Mouse (Mus musculus) urinary bladder, postnatal 4 days (tissue): ENCODE measurements around the gene Icam1.
"Not testable (repeated sequence)": the region's sequence is repeated elsewhere in the genome, so short reads cannot be mapped to it uniquely, and the experiment has no call there.

Experiments
- DNase-seq, 2 experiments: peaks; one replicate each; pipeline ENCODE4 v3.0.0; 2021 to 2022; ENCODE audit warnings: low spot score in 2 of 2

Gene Icam1

DNA sequence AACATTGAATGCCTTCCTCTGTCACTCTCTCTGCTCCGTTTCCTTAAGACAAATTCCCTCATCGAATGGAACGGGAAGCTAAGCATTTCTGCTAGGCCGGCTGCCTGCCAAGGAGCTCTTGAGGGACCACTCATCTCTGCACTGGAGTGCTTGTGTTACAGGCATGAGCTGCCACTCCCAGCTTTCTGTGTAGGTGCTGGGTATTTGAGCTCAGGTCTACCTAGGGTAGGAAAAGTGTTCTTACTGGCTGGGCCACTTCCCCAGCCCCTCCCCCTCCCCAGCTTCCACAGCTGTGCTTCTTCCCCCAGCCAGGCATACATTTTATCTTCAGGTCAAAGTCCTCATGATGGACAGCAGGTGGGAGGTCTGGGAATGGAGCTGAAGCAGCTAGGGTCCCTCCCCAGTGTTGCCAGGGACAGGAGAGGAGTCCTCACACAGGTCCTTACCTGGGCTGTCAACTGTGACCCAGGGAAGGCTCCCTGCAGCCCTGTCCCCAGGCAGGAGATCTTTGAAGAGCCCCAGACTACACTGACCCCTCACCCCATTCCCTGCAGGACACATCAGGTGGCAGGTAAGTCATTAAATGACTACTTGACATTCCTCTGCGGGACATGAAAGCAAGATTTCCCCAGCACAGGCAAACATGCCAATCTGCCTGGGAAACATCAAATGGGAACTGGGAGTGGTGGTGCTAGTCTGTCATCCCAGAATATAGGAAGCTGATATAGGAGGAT is 22.5 kb upstream of the Icam1 start:
- no peak for DNase-seq

DNA sequence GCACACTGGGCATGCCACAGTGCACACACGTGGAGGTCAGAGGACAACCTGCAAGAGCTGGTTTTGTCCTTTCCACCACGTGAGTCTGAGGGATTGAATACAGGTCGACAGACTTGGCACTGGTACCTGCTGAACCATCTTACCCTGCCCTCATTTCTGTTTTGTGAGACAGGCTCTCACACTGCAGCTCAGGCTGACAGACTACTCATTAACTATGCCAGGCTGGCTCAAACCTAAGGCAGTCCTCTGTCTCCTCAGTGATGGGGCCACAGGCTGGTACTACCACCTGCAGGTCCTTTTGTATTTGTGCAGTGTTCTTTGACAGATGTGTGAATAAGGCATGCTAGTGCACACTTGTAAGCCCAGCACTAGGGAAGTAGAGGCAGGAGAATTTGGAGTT is 20.7 kb upstream of the Icam1 start:
- no peak for DNase-seq

DNA sequence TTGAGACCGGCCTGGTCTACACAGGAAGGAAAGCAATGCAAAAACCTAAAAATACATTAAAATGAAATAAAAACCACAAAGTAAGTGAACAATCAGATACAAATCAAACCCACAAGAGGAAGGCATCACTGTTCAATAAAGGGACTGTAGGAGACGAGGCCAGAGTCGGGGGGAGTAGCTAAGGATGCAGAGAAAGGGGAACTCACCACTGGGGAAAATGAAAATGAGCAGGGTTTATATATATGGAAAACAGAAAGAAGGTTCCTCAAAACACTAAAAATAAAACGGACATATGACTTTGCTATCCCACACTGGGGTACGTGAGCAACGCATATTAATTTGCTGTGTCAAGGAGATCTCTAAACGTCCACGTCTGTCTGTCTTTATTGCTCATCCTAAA is 18.7 kb upstream of the Icam1 start:
- DNase-seq, result no peak

DNA sequence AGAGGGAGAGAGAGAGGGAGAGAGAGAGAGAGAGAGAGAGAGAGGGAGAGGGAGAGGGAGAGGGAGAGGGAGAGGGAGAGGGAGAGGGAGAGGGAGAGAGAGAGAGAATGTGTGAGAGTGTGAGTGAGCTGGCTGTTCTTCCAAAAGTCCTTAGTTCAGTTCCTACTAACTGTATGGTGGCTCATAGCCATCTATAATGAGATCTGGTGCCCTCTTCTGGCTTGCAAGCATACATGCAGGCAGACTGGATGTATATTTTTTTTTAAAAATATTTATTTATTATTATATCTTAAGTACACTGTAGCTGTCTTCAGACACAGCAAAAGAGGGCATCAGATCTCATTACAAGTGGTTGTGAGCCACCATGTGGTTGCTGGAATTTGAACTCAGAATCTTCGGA is 17.4 kb upstream of the Icam1 start:
- DNase-seq, result not testable (repeated sequence)

DNA sequence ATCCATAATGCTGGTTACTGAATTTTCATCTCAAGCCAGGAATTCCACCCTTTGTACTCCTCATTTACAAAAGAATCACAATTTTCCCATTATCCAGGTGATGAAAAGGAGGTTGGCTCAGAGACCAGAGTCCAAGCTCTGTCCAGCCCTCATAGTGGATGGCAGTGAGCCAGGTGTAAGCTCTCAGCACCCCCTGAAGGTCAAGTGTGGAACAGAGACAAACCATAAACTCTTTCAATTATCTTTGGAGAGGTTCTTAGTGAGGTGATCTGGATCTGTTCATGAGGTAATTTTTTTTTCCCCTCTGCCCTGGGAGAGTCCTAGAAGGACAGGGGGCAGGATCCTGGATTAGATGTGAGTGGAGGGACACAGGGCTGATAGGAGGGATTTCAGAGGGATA is 15.0 kb upstream of the Icam1 start:
- DNase-seq, result no peak

DNA sequence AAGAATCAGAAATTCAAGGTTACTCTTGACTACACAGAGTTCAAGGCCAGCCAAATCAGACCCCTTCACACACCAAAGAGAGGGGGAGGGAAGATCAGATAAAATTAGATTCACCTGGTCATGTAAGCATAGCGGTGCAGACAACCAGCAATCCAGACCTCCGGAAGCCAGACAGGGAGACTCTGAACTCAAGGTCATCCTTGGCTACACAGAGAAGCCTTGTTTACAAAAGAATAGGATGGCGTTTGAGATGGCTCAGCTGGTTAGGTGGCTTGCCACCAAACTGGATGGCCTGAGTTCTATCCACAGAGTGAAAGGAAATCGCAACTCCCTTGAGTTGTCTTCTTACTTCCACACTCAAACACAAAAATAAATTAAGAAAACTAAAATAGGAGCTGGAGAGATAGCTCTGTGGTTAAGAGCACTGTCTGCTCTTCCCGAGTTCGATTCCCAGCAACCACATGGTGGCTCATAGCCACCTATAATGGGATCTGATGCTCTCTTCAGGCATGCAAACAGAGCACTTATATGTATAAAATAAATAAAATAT is 14.1 kb upstream of the Icam1 start:
- DNase-seq, result no peak

DNA sequence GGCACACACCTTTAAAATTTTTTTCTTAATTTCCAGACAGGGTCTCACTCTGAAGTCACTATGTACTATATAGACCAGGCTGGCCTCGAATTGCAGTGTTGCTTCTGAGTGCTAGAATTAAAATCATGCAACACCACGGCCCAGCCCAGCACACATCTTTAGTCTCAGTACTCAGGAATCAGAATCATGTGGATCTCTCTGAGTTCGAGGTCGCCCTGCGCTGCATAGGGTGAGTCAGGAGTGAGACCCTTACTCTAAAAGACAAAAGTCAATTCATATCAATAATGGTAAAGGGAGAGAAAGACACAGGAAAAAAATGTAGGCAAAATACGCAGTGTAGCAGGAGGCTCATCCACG is 13.5 kb upstream of the Icam1 start:
- no peak for DNase-seq

DNA sequence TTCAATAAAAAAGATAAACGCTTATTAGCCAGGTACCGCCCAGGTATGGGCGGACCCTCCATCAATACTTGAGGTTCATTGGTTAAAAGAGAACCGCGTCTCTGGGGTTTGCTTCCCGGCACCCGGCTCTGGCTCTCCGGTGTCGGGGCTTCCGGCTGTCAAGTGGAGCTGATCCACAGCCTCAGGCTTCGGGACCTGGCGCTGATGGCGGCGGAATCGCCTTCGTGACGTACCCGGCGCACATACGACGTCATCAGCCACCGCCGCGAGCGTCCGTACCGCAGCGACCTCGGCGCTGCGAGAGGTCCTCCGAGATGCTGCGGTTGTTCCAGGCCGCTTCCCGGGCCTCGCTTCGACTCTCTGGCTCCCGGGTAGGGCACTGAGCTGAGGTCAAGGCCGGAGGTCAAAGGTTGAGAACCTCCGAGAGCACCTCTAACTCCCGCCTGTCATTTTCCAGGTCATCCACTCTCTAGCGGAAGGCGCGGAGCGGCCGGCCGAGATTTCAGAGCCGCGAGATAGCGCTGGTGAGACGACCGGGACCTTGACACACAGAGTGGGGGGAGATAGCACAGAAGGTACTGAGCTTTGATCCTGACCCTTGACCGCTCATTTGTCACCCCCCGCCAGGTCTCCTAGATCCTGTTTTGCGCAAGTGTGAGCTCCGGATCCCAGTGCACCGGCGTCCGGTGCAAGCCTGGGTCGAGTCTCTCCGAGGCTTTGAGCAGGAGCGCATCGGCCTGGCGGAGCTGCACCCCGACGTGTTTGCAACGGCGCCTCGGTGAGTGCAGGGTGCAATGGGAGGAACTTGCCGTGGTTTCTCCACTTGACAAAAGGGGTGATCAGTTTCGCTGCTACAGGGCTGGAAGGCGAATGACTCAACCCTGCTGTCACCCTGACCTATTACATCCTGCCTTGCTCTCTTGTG is 12.9 kb upstream of the Icam1 start, which contains the start of gene Mrpl4:
Mrpl4 (plus strand) TSS at position 112 of the 925 bp plus-strand sequence.
- peak; percentile 73 to 90 for DNase-seq

DNA sequence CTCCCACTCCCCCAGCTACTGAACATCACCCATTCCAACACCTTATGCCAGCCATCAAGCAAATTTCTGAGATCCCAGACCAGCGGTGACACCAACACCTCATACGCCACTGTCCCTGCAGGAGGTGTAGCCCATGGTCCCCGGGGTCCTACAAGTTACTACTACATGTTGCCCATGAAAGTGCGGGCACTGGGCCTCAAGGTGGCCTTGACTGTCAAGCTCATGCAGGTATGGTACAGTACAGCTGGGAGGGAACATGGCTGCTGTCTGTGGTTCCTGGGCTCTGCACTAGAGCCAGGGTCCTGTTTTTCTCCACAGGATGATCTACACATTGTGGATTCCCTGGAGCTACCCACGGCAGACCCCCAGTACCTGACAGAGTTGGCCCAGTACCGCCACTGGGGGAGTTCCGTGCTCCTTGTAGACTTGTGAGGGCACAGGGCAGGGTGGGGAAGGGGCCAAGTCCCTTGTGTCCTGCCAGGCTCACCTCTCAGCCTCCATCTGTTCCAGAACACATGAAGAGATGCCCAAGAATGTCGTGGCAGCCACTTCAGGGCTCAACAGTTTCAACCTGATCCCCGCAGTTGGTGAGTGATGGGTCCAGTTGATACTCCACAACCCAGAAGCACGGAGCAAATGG is 8.4 kb upstream of the Icam1 start:
- no peak for DNase-seq

DNA sequence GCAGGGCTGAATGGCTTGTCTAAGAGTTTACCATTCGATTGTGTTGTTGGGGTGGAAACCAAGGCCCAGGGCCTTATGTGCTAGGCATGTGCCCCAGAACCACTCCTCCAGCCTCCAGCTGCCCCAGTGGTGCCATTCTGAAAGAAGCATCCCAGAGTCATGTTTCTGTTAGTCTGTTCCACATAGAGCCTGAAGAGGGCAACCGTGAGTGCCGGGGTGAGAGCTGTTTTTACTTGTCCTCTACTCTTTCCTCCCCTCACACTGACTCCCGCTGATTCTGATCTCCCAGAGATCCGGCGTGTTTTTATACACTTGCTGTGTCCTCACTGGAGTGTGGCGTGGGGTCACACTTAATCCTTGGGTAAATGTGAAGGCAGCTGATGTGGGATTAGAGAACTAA is 7.8 kb upstream of the Icam1 start:
- DNase-seq, result no peak

DNA sequence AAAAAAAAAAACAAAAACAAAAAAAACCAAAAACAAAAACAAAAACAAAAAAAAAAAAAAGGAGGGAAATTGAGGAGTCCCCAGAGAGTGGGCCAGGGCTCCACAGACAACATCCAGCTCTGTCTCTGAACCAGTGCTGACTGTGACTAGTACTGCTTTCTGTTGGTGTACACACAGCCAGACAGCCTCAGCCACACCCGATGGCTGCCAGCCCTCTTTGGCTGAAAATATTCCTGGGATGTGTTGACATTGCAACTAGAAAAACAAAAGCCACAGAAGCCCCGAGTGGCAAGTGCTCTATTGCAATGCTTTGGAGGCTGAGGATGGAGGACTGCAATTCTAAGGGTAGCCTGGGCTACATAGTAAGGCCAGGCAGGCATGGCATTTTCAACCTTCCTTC is 5.4 kb upstream of the Icam1 start:
- DNase-seq, result no peak

DNA sequence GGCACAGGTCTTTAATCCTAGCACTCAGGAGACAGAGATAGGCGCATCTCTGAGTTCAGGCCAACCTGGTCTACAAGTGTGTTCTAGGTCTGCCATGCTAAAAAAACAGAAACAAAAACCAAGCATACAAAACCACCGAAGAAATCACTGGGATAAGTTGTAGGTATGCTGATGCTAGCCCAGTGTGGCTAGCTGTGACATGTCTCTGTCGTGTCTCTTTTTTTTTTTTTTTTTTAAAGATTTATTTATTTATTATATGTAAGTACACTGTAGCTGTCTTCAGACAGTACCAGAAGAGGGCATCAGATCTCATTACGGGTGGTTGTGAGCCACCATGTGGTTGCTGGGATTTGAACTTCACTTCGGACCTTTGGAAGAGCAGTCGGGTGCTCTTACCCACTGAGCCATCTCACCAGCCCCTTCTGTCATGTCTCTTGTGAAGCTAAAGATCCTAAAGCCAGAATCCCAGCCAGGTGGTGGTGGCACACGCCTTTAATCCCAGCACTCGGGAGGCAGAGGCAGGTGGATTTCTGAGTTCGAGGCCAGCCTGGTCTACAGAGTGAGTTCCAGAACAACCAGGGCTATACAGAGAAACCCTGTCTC is 4.7 kb upstream of the Icam1 start:
- DNase-seq, result not testable (repeated sequence)

DNA sequence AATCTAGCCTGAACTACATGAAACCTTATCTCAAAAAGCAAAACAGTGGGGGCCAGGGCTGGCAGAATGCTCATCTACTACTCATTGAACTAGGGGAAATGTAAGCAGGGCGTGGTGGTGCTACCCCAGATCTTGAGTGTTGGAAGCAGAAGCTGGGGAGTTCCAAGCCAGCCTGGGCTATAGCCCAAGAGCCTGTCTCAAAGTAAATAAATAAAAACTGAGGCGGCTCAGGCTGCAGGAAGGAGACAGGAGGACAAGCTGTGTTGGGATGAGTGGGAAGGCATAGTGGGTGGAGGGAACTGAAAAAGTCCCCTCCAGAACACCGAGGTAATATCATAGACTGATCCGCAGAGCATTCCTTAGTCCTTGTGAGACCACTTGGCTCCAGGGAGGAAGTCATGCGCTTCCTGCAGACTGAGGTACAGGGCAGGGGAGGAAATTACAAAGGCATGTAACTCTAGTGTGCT is 3.9 kb upstream of the Icam1 start:
- peak in 1 of 2 experiments; percentile 49 for DNase-seq

DNA sequence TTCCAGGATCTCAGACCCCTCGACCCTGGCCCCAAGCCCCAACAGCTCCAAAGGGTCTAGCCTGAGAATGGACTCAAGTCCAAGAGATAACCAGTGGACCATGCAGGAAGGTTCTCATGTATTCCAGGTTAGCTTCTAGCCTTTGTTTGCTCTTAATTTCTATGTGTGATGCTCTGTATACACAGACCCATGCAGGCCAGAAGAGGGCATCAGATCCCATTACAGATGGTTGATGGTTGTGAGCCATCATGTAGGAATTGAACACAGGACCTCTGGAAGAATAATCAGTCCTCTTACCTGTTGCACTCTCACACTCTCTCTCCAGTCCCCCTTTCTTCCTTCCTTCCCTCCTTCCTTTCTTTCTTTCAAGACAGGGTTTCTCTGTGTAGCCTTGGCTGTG is 3.4 kb upstream of the Icam1 start:
- no peak for DNase-seq

DNA sequence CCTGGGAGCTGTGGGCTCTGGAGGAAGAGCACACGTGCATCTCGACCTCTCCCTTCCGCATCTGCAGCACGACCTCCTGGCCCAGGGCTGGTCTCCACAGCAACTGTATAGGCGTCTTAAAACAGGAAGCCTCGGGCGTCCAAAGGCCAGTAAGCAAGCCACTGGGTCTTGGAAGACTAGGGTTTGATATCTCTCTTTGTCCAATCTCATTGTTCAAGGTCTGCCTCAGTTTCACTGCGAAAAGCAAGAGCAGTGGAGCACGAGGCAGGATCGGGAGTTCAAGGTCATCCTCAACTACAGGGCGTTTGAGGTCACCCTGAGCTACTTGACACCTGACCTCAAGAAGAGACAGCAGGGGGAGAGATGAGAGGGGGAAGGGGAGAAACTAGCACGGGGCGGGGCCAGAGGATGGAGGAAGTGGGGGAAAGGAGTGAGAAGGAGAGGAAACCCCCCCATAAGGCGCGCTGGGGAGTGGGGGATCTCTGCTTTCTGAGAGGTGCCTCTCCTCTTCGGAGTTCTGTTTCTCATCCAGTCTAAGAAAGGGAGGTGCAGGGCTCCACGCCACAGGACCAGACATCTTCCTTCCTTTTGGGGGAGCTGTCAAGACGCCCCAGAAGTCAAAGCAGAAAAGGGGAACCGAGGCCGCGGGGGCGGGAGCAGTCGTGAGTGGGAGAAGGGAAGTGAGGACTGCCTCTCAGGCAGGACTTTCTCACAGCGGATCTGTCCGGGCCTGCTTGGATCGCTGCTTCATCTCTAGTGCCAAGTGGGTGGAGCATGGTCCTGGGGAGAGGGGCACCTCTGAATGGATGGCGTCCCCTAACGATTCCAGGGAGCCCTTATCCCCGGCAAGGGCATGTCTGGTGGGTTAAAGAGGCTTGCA is 854 bp upstream of the Icam1 start:
- peak; percentile 62 to 77 for DNase-seq

DNA sequence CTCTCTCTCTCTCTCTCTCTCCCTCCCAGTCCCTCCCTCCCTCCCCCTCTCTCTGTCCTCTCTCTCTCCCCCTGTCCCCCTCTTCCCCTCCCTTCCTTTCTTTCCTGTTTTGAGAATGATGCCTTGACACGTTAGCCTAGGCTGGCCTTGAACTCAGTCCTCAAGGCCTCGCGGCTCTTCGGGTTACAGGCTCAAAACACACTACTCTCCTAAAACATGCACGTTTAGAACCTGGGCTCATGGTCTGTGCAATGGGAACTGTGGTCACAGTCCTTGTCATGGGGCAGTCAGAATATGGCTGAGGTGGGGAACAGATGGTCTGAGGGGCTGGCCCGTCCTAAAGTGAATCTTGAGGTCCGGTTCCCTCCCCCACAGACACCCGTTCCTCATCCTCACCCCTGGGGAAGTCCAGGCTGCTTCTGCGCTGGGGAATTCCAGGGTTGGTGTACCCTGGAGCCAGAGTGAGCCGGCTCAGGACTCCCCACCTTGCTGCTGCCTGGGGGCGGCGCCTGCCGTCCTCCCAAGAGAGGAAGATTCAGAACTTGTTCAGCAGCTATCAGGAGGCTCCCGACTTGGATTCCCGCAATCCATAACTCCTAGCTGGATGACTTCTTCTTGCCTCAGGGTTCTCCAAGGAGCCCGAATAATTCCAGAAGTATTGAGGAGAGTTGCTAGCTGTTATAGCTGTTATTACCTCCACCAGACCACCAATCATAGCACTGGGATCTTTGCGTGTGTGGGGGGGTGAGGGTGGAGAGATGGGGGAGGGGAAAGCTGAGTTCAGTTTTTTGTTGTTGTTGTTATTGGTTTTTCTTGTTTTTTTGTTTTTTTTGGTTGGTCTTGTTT is 769 bp downstream of the Icam1 start:
- no peak for DNase-seq

DNA sequence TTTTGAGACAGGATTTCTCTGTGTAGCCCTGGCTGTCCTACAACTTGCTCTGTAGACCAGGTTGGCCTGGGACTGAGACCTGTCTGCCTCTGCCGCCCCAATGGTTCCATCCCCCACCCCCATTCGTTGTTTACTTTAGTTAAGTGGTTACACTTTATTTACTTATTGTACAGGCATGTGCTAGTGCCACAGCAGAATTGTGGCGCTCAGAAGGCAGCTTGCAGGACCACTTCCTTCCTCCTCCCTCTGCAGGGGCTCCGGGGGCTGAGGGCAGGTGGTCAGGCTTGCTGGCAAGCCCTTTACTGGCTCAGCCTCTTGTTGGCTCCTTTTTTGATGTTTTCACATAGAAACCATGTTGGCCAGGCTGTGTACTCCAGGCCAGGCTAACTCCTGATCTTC is 1.4 kb downstream of the Icam1 start:
- DNase-seq, result no peak

DNA sequence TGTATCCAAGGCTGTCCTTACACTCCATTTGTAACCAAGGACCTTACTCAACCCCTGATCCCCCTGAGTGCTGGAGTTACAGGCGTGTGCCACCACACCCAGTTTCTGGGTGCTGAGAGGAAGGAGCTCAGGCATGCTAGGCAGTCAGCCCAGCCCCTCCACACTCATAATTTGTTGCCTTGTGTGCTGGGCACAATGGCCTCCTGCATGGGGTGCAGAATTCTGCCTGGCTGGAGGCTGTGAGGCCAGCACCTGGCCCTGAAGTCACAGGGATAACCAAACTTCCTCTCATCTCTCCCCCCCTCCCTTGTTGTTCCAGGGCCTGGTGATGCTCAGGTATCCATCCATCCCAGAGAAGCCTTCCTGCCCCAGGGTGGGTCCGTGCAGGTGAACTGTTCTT is 2.8 kb downstream of the Icam1 start:
- no peak for DNase-seq

DNA sequence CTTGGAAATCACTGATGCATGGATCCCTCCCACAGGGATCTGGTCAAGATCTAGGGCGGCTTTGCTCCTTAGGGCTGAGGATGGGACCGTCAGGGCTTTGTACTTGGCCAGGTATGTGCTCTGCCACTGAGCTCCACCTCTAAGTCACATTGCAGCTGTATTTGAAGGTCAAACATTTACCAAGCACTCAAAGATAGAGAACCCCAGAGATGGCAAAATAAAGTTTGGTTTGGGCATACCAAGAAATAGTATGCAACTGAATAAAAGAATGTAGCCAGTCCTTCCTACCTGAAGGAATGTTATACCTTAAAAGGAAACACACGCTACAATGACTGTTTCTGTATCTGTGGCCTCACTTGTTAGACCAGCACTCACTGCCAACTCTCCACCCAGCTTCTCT is 5.6 kb downstream of the Icam1 start:
- no peak for DNase-seq

DNA sequence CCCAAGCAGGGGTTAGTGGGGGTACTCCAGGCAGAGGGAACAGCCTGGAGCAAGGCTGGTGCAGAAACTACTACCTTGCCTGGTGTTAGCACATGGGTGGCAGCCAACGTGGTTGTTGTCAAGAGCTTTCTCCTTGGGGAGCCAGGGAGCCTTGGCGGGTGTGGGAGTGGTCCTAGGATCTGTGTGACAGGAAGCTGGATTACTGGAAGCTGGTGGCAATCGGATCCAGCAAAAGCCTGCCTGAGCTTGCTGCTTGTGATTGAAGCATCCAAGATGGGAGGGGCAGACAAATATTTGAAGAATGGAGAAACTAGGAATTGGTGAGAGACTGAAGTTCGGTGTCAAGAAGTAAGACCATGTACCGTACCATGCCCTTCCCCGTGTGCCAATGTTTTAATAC is 6.5 kb downstream of the Icam1 start:
- no peak for DNase-seq
